Mouse (Mus musculus) inflammation-experienced regulatory T-cells (primary cell): ENCODE data around the gene Cpne8. TPM values are rescaled to one million over a fixed set of nuclear protein-coding genes. Genes with fewer than 3 reads are reported as not detected.

Experiments
- polyA plus RNA-seq, 2 experiments: library from polyadenylated mRNA; unstranded; fragments of 100-300 nt; shearing (Covaris generic); gene quantifications; one replicate each; pipeline ENCODE4 v1.2.1; 2017

Cpne8 gene
- 1 to 10 TPM; 1.3 to 1.5 TPM for polyA plus RNA-seq

GRCm38 (mm10) chr15:90678985-90679759 is at the start of gene Cpne8:
Gene Cpne8 (minus strand): TSS chr15:90679432.

